Mouse (Mus musculus) subcutaneous adipose tissue, adult 2 months (tissue): ENCODE measurements around the gene Zfp612. TPM values are rescaled to one million over a fixed set of nuclear protein-coding genes. Genes with fewer than 3 reads are reported as not detected.

ENCODE experiments used
- polyA plus RNA-seq: library from polyadenylated mRNA; depleted of rRNA; stranded (reverse); fragments of >200 nt; gene quantifications from 2 replicates; pipeline ENCODE4 v1.2.3, GENCODE M21; 2012; ENCODE audit warnings: low replicate concordance; rRNA removed

The Zfp612 gene
- 0.86 and 2.3 TPM in 2 replicates for polyA plus RNA-seq

DNA sequence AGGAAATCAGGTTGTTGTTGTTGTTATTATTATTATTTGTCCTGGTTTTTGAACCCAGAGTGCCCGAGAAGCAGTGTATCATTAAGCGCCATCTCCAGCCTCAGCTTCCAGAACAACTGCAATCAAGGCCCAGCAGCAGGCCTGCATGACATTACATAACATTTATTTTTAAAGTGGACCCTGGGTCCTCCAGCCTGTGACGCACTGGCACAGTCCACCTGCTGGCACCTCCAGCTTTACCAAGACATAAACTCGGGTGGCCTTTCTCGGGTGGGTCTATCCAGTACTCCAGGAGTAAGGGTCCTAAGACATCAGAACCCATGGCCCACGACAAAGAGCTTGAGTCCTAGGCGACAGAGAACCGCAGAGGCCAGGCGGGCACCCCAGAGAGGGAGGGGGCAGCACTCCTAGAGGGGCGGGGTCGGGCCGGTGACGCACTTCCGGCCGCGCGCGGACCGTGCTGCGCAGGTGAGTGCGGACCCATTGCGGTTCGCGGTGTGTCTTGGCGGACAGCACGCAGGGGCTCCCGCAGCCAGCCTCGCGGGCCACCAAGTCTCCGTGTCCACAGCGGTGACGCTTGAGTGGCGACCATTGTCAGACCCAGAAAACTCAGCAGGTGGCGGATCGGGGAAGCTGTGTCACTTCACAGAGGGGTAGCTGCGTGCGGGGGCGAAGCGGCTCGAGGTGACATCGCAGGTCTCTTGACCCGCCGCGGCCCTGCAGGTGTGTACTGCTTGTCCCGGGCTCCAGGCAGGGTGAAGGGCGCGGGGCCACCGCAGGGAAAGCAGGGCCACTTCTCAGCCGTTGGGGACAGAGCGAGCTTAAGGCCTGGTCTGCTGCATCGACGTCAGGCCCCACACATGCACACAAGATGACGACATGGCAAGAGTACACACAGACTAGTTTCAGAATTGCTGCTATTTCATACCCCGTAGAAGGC, at the start of gene Zfp612:
Zfp612 (plus strand) TSS at position 465 of the 940 bp plus-strand sequence.

DNA sequence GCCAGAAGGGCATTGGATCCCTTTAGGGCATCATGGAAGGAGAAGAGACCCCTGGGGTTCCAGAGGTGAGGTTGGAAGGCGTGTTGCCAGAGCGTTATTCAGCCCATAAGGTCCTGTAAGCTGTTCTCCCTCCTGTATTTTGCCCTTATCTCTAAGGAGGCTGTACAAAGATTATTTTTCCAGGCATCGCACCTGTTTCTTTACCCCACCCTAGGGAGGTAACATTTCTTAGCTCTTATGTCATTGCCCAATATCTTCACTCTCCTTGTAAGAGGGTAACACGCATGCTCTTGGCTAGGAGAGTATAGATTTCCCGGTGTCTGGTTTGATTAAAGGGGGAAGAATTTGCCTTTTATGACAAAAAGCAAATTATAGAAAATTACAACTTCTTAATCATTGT, 39.9 kb upstream of the Zfp612 start, which contains the start of gene Chst4:
Chst4 (minus strand) TSS at position 82 of the 400 bp plus-strand sequence.

GRCm38 (mm10) chr8:110100907-110101306, 21.4 kb downstream of the Zfp612 start, which contains the start of gene Gm21964:
Gene Gm21964 (plus strand): TSS chr8:110101207.

DNA sequence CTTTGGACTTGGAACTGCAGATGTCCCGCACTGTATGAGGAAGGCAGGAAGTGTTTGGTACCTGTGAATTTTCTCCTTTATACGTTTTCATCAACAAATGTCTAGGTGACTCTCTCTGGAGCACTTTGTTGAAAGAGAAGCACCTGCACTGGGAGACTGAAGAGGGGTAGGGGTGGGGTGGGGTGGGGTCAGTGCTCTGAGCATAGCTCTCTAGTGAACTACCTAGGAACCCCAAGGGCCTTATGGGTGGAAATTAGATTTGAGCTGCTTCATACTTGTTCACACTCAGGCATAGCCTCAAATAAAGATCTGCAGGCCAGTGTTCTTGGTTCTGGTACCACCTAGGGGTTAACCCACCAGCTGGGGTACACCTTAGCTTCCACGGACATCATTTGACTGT, 23.1 kb downstream of the Zfp612 start, which contains the start of gene Gm17720:
Gm17720 (minus strand) TSS at position 101 of the 400 bp plus-strand sequence.

Other genes starting within 250 kb of the Zfp612 start
- 7.1 and 10.7 TPM in 2 replicates for gene Phlpp2, start 211.2 kb upstream of the Zfp612 start, polyA plus RNA-seq
- gene Marveld3, start 117.5 kb upstream of the Zfp612 start, polyA plus RNA-seq, result 4.6 TPM in 1 of 2 replicates, not detected in the other
- 0.07 and 0.33 TPM in 2 replicates for gene Tat, start 89.3 kb upstream of the Zfp612 start, polyA plus RNA-seq
- gene Chst4, start 40.0 kb upstream of the Zfp612 start, polyA plus RNA-seq, result 0.60 and 6.4 TPM in 2 replicates
- not detected in 2 replicates for gene Gm21964, start 21.5 kb downstream of the Zfp612 start, polyA plus RNA-seq
- gene Gm17720, start 23.0 kb downstream of the Zfp612 start, polyA plus RNA-seq, result not detected in 2 replicates
- not detected in 2 replicates for gene Calb2, start 88.5 kb downstream of the Zfp612 start, polyA plus RNA-seq
- 2.4 and 6.6 TPM in 2 replicates for gene Cmtr2, start 135.9 kb downstream of the Zfp612 start, polyA plus RNA-seq
- 0.30 and 0.63 TPM in 2 replicates for gene Hydin, start 187.2 kb downstream of the Zfp612 start, polyA plus RNA-seq